Mouse (Mus musculus) heart, postnatal 0 days (tissue): Measurements from ENCODE around the gene Gzmg. TPM values are rescaled to one million over a fixed set of nuclear protein-coding genes. Genes with fewer than 3 reads are reported as not detected.

ENCODE experiments used
- polyA plus RNA-seq: library from polyadenylated mRNA; unstranded; fragments of >200 nt; fragmentation: Nextera tagmentation; extraction: Ambion mirVana; gene quantifications from 2 replicates; pipeline ENCODE4 v1.2.1, GENCODE M21; 2015
- total RNA-seq: library from RNA; depleted of rRNA; stranded (reverse); fragments of >200 nt; gene quantifications from 2 replicates; pipeline ENCODE4 v1.2.3, GENCODE M21; 2014; ENCODE audit warnings: low replicate concordance; rRNA removed

The Gzmg gene
- total and polyA plus RNA-seq, 2 experiments from 2014 or later = not detected

Other genes with a start within 250 kb of the Gzmg start
- gene Cma1, start 214.9 kb downstream of the Gzmg start, total RNA-seq = 1.6 and 4.4 TPM in 2 replicates
- 22.1 and 24.1 TPM in 2 replicates for gene Cma1, start 214.9 kb downstream of the Gzmg start, polyA plus RNA-seq
- not detected in 2 replicates for gene Cma2, start 208.6 kb downstream of the Gzmg start, total RNA-seq
- gene Cma2, start 208.6 kb downstream of the Gzmg start, polyA plus RNA-seq = not detected in 2 replicates
- not detected in 2 replicates for gene Mcpt1, start 141.6 kb downstream of the Gzmg start, total RNA-seq
- not detected in 2 replicates for gene Mcpt1, start 141.6 kb downstream of the Gzmg start, polyA plus RNA-seq
- not detected in 2 replicates for gene Mcpt9, start 129.1 kb downstream of the Gzmg start, total RNA-seq
- gene Mcpt9, start 129.1 kb downstream of the Gzmg start, polyA plus RNA-seq = not detected in 2 replicates
- gene Mcpt2, start 117.5 kb downstream of the Gzmg start, total RNA-seq = not detected in 2 replicates
- not detected in 2 replicates for gene Mcpt2, start 117.5 kb downstream of the Gzmg start, polyA plus RNA-seq
- gene Mcpt4, start 97.3 kb downstream of the Gzmg start, total RNA-seq = 0.12 TPM in 1 of 2 replicates, not detected in the other
- gene Mcpt4, start 97.3 kb downstream of the Gzmg start, polyA plus RNA-seq = 1.8 and 2.3 TPM in 2 replicates
- gene Mcpt8, start 74.3 kb downstream of the Gzmg start, total RNA-seq = not detected in 2 replicates
- gene Mcpt8, start 74.3 kb downstream of the Gzmg start, polyA plus RNA-seq = 0.22 and 0.38 TPM in 2 replicates
- gene Ctsg, start 57.0 kb downstream of the Gzmg start, total RNA-seq = not detected in 2 replicates
- 0.15 and 0.23 TPM in 2 replicates for gene Ctsg, start 57.0 kb downstream of the Gzmg start, polyA plus RNA-seq
- not detected in 2 replicates for gene Gzme, start 39.0 kb downstream of the Gzmg start, total RNA-seq
- not detected in 2 replicates for gene Gzme, start 39.0 kb downstream of the Gzmg start, polyA plus RNA-seq
- not detected in 2 replicates for gene Gzmd, start 27.0 kb downstream of the Gzmg start, total RNA-seq
- gene Gzmd, start 27.0 kb downstream of the Gzmg start, polyA plus RNA-seq = not detected in 2 replicates
- not detected in 2 replicates for gene Gzmn, start 15.0 kb upstream of the Gzmg start, total RNA-seq
- gene Gzmn, start 15.0 kb upstream of the Gzmg start, polyA plus RNA-seq = not detected in 2 replicates
- gene Gzmf, start 51.8 kb upstream of the Gzmg start, total RNA-seq = not detected in 2 replicates
- gene Gzmf, start 51.8 kb upstream of the Gzmg start, polyA plus RNA-seq = not detected in 2 replicates
- not detected in 2 replicates for gene Gzmc, start 75.1 kb upstream of the Gzmg start, total RNA-seq
- gene Gzmc, start 75.1 kb upstream of the Gzmg start, polyA plus RNA-seq = not detected in 2 replicates
- gene Gzmb, start 102.7 kb upstream of the Gzmg start, total RNA-seq = not detected in 2 replicates
- gene Gzmb, start 102.7 kb upstream of the Gzmg start, polyA plus RNA-seq = not detected in 2 replicates
- not detected in 2 replicates for gene Atp12a, start 205.5 kb upstream of the Gzmg start, total RNA-seq
- gene Atp12a, start 205.5 kb upstream of the Gzmg start, polyA plus RNA-seq = not detected in 2 replicates
- gene Rnf17, start 243.0 kb upstream of the Gzmg start, total RNA-seq = 2.1 TPM in 1 of 2 replicates, not detected in the other
- 1.0 and 1.2 TPM in 2 replicates for gene Rnf17, start 243.0 kb upstream of the Gzmg start, polyA plus RNA-seq